Comparison of ENCODE assay signal across 11 mouse cellular contexts in the genomic region with DNA sequence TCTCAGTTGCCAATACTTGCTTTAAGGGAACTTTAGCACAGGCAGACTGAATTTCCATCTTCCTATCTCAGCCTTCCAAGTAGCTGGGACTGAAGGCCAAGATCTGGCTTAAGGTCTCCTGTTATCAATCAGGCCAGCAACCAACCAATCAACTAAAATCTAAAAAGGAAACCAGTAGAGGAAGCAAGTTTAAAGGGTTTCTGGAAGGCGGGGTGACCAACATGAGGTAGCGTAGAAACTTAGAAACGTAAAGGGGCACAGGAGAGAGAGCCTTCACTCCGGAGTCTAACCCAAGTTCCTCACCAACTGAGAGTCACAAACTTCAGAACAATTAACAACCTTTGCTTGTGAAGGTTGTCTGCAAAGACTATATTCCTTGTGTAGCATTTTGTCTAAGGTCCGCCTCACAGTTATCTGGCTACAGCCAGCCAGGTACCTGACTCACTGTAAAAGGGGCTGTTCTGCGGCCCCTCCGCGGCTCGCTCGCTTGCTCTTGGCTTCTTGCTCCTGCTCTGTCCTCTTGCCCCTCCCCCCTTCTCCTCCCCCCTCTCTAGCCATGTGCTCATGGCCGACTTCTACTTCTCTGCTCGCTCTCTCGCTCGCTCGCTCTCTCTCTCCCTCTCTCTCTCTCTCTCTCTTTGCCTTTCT. TPM values are rescaled to one million over a fixed set of nuclear protein-coding genes. Genes with fewer than 3 reads are reported as not detected.
A peak's percentile ranks its signal among the peaks of the same experiment; 100 is the strongest.
DNase-seq lines count a peak whose midpoint lies in the region; ATAC-seq and TF ChIP-seq lines count a peak whose summit lies in the region.
"Had no signal": no experiment of that assay in that cellular context is flagged by ENCODE, and none has a peak within 500 bp of the region (broad histone marks: within the 10 kb centered on the region; RNA-seq: fewer than 3 reads in every experiment).

No protein-coding gene starts in this region.

- TF ChIP-seq POLR2A in CH12.LX (IDR thresholded peaks at IDR 0.05; ENCODE audit: low read depth, low read length), result peak; percentile 68
- TF ChIP-seq POLR2A in bone marrow, adult 2 months (IDR thresholded peaks at IDR 0.05; ENCODE audit: borderline replicate concordance, control insufficient read depth, low read depth, low read length), result no peak

- H3K9me3 ChIP-seq in heart, embryonic 15.5 days (replicated peaks), result no peaks in the 10 kb centered on the region
- H3K9me3 ChIP-seq in CH12.LX (replicated peaks; ENCODE audit: low read length), result no peaks in the 10 kb centered on the region
- H3K9me3 ChIP-seq in liver, embryonic 12.5 days (replicated peaks), result no peaks in the 10 kb centered on the region

- in situ Hi-C loops in CH12.LX (cut with MboI; ENCODE audit: low pct_ligation_motif_present, low pct_unique_long_range_greater_than_20kb, low sequenced_read_pairs), result no loop called here

- peaks cover 7% of the 10 kb centered on the region; the same call in 1 of the 2 replicates for H3K36me3 ChIP-seq in heart, embryonic 15.5 days
- peaks cover 8 to 10% of the 10 kb centered on the region in 2 experiments for H3K36me3 ChIP-seq in CH12.LX (replicated peaks in 1 of 2; ENCODE audit: control insufficient read depth in 1 of 2, insufficient read depth in 1 of 2, low read length in 1 of 2)
- H3K36me3 ChIP-seq in liver, embryonic 12.5 days, result peaks cover 17% of the 10 kb centered on the region

- peaks cover 22% of the 10 kb centered on the region for H3K79me2 ChIP-seq in CH12.LX (replicated peaks; ENCODE audit: control insufficient read depth, extremely low read depth, insufficient read depth, poor library complexity, severe bottlenecking)

- no peak overlapping the region for H3K27ac ChIP-seq in heart, embryonic 15.5 days
- peak overlapping the region; percentile 88 for H3K27ac ChIP-seq in CH12.LX (ENCODE audit: insufficient read depth, low read depth)
- H3K27ac ChIP-seq in bone marrow, adult 2 months (ENCODE audit: control insufficient read depth, insufficient read depth, low read depth, low read length, poor library complexity), result peak overlapping the region; percentile 76
- peak overlapping the region; percentile 93 for H3K27ac ChIP-seq in liver, embryonic 12.5 days
- H3K27ac ChIP-seq: macrophage had no signal

- 30% methylated on average over 13 of the region's 15 CpGs for WGBS in heart, embryonic 15.5 days
- WGBS in bone marrow, adult 2 months, result 11% methylated on average over 15 of the region's 15 CpGs
- WGBS in liver, embryonic 12.5 days (ENCODE audit: insufficient replicate concordance), result 4% methylated on average over 15 of the region's 15 CpGs

- TF ChIP-seq EP300 in CH12.LX (IDR thresholded peaks at IDR 0.05; ENCODE audit: low read length), result no peak

- intact Hi-C loops in heart, postnatal 25 days (cut with DNase I), result no loop called here

- peaks cover 46% of the 10 kb centered on the region for H3K4me1 ChIP-seq in heart, embryonic 15.5 days (replicated peaks)
- H3K4me1 ChIP-seq in CH12.LX (ENCODE audit: control insufficient read depth in 1 of 2, insufficient read depth in 2 of 2), result peaks cover 24 to 58% of the 10 kb centered on the region in 2 experiments
- peaks cover 4% of the 10 kb centered on the region for H3K4me1 ChIP-seq in bone marrow, adult 2 months (ENCODE audit: control insufficient read depth, insufficient read depth, low read length)
- peaks cover 78% of the 10 kb centered on the region for H3K4me1 ChIP-seq in liver, embryonic 12.5 days

- peak overlapping the region; percentile 35 for H3K4me2 ChIP-seq in heart, embryonic 15.5 days
- H3K4me2 ChIP-seq in CH12.LX (ENCODE audit: insufficient read depth, low read depth, poor library complexity, severe bottlenecking), result peak overlapping the region; percentile 63
- H3K4me2 ChIP-seq in liver, embryonic 12.5 days, result peak overlapping the region; percentile 82

- H3K9ac ChIP-seq in heart, embryonic 15.5 days, result no peak overlapping the region
- H3K9ac ChIP-seq in CH12.LX (ENCODE audit: insufficient read depth, low read depth), result peak overlapping the region; percentile 83
- peak overlapping the region; percentile 83 for H3K9ac ChIP-seq in liver, embryonic 12.5 days

- H3K4me3 ChIP-seq in heart, embryonic 15.5 days, result no peak overlapping the region
- peak overlapping the region; percentile 39 to 47 (median 43) for H3K4me3 ChIP-seq in CH12.LX (replicated peaks in 1 of 3; ENCODE audit: low read depth in 2 of 3, low read length in 2 of 3, poor library complexity in 1 of 3)
- no peak overlapping the region for H3K4me3 ChIP-seq in bone marrow, adult 2 months (replicated peaks; ENCODE audit: control insufficient read depth, low read depth, low read length)
- H3K4me3 ChIP-seq in liver, embryonic 12.5 days, result peak overlapping the region; percentile 38

- no peaks in the 10 kb centered on the region for H3K27me3 ChIP-seq in heart, embryonic 15.5 days
- no peaks in the 10 kb centered on the region for H3K27me3 ChIP-seq in CH12.LX (replicated peaks)
- no peaks in the 10 kb centered on the region for H3K27me3 ChIP-seq in liver, embryonic 12.5 days (replicated peaks)

- TF ChIP-seq RAD21 in CH12.LX (IDR thresholded peaks at IDR 0.05; ENCODE audit: low read depth, low read length), result no peak

- no peak for ATAC-seq in heart, embryonic 15.5 days (replicated peaks; ENCODE audit: insufficient number of reproducible peaks, insufficient read depth, low FRiP score, low read depth)
- ATAC-seq in liver, embryonic 12.5 days, result peak; percentile 21; the same call in 1 of the 2 replicates

- no peak for TF ChIP-seq CTCF in CH12.LX (conservative IDR thresholded peaks at IDR 0.05 in 1 of 2, IDR thresholded peaks at IDR 0.05 in 1 of 2; ENCODE audit: low read depth in 2 of 2, low read length in 2 of 2)
- TF ChIP-seq CTCF in bone marrow, adult 2 months (IDR thresholded peaks at IDR 0.05; ENCODE audit: control insufficient read depth, insufficient read depth, low read length), result no peak

- dilution Hi-C loops in CH12.LX (cut with MboI; ENCODE audit: extremely low pct_ligation_motif_present, extremely low pct_unique_long_range_greater_than_20kb, low sequenced_read_pairs), result no loop called here

- no peak for DNase-seq in heart, postnatal 25 days (ENCODE audit: low spot score)
- DNase-seq in CH12.LX (ENCODE audit: extremely low read depth), result peak; percentile 74
- no peak for DNase-seq in testis, postnatal 14 days (ENCODE audit: low spot score)
- DNase-seq in kidney, adult 18-20 months, result no peak
- no peak for DNase-seq in T-cell, adult 2 months (ENCODE audit: low spot score)
- DNase-seq: cerebellum, adult 2 months; right cerebral cortex, adult 18-20 months had no signal

TF ChIP-seq in CH12.LX, 34 proteins besides CTCF, POLR2A, EP300 and RAD21 (continues in another document):
- TF ChIP-seq MAX (IDR thresholded peaks at IDR 0.05; ENCODE audit: low read length) (peak; percentile 96), PAX5 (IDR thresholded peaks at IDR 0.05; ENCODE audit: low read length) (no peak), ETS1 (conservative IDR thresholded peaks at IDR 0.05; ENCODE audit: low read depth, low read length) (no peak), ZMIZ1 (IDR thresholded peaks at IDR 0.05; ENCODE audit: low read depth, low read length) (no peak; the same call in 1 of the 2 replicates), KAT2A (IDR thresholded peaks at IDR 0.05; ENCODE audit: insufficient replicate concordance, low read length) (no peak), MAFK (IDR thresholded peaks at IDR 0.05; ENCODE audit: insufficient replicate concordance, low read length) (no peak), CHD2 (IDR thresholded peaks at IDR 0.05; ENCODE audit: low read length) (peak; percentile 93), MAZ (IDR thresholded peaks at IDR 0.05; ENCODE audit: low read depth, low read length) (peak; percentile 55; the same call in 1 of the 2 replicates), ZC3H11A (IDR thresholded peaks at IDR 0.05; ENCODE audit: low read depth, low read length) (no peak), SIN3A (IDR thresholded peaks at IDR 0.05; ENCODE audit: low read length) (peak; percentile 57; the same call in 1 of the 2 replicates), MXI1 (IDR thresholded peaks at IDR 0.05; ENCODE audit: low read depth, low read length) (peak; percentile 81), NRF1 (IDR thresholded peaks at IDR 0.05; ENCODE audit: low read depth, low read length) (0 out of 2 replicates have a peak, but pooled peaks have one; percentile 30), JUND (conservative IDR thresholded peaks at IDR 0.05; ENCODE audit: low read depth, low read length) (0 out of 2 replicates have a peak, but pooled peaks have one; percentile 9), TBP (conservative IDR thresholded peaks at IDR 0.05; ENCODE audit: low read depth, low read length) (peak; percentile 68), HCFC1 (IDR thresholded peaks at IDR 0.05; ENCODE audit: low read depth, low read length) (peak; percentile 24; the same call in 1 of the 2 replicates)

RNA-seq across cellular contexts. Expression of gene Hsp90aa1, which starts 3.9 kb away (rescaled TPM):
- 595 and 603 TPM in 2 replicates for polyA plus RNA-seq in heart, embryonic 15.5 days (2015; fragmentation: Nextera tagmentation; extraction: Ambion mirVana)
- 100 to 1,000 TPM; 136 to 207 TPM for total RNA-seq in heart, postnatal 25 days (2021)
- 730 and 1,066 TPM in 2 replicates for total RNA-seq in CH12.LX (2012; rRNA removed)
- 1,361 and 1,740 TPM in 2 replicates for total RNA-seq in CH12.LX (2014; rRNA removed)
- 2,091 and 2,158 TPM in 2 replicates for polyA plus RNA-seq in CH12.LX (2012; ENCODE audit: insufficient read length, low read depth)
- polyA plus RNA-seq in bone marrow, adult 2 months (2011; ENCODE audit: insufficient read depth, insufficient read length, low replicate concordance, missing spikeins), result 294 and 808 TPM in 2 replicates
- polyA plus RNA-seq in liver, embryonic 12.5 days (2016; fragmentation: Nextera tagmentation; extraction: Ambion mirVana), result 1,099 and 1,203 TPM in 2 replicates

RNA-seq across cellular contexts. Expression of gene 1700001K19Rik, which starts 16.2 kb away (rescaled TPM):
- polyA plus RNA-seq in heart, embryonic 15.5 days (2015; fragmentation: Nextera tagmentation; extraction: Ambion mirVana), result not detected in 2 replicates
- not detected for total RNA-seq in heart, postnatal 25 days (2021)
- total RNA-seq in CH12.LX (2012; rRNA removed) (0.13 TPM in 1 of 2 replicates, not detected in the other), CH12.LX (2014; rRNA removed) (not detected in 2 replicates)
- not detected in 2 replicates for polyA plus RNA-seq in CH12.LX (2012; ENCODE audit: insufficient read length, low read depth)
- not detected in 2 replicates for polyA plus RNA-seq in bone marrow, adult 2 months (2011; ENCODE audit: insufficient read depth, insufficient read length, low replicate concordance, missing spikeins)
- not detected in 2 replicates for polyA plus RNA-seq in liver, embryonic 12.5 days (2016; fragmentation: Nextera tagmentation; extraction: Ambion mirVana)
- polyA plus RNA-seq: cerebellum, adult 2 months; macrophage had no signal

RNA-seq across cellular contexts. Expression of gene Wdr20, which starts 39.1 kb away (rescaled TPM):
- 14.7 and 17.8 TPM in 2 replicates for polyA plus RNA-seq in heart, embryonic 15.5 days (2015; fragmentation: Nextera tagmentation; extraction: Ambion mirVana)
- total RNA-seq in heart, postnatal 25 days (2021), result 10 to 100 TPM; 27.9 to 28.6 TPM
- total RNA-seq in CH12.LX (2012; rRNA removed), result 26.2 and 27.4 TPM in 2 replicates
- 20.5 and 22.8 TPM in 2 replicates for total RNA-seq in CH12.LX (2014; rRNA removed)
- 16.1 and 17.9 TPM in 2 replicates for polyA plus RNA-seq in CH12.LX (2012; ENCODE audit: insufficient read length, low read depth)
- polyA plus RNA-seq in bone marrow, adult 2 months (2011; ENCODE audit: insufficient read depth, insufficient read length, low replicate concordance, missing spikeins), result 7.8 and 16.6 TPM in 2 replicates
- polyA plus RNA-seq in liver, embryonic 12.5 days (2016; fragmentation: Nextera tagmentation; extraction: Ambion mirVana), result 14.2 and 16.0 TPM in 2 replicates

Comparison
In these comparisons a context has a peak if more than half of its experiments do, and no peak if none do; other contexts are left out.
1. H3K4me3 ChIP-seq: peak in CH12.LX (3 of 3) and liver, embryonic 12.5 days (single experiment); none in heart, embryonic 15.5 days (single experiment) and bone marrow, adult 2 months (single experiment).
2. Peak in every context shown above with its lines, with median percentiles within 50 percentile points of each other: H3K4me2 ChIP-seq.